Mouse (Mus musculus): ENCODE measurements around the gene Exosc6. TPM values are rescaled to one million over a fixed set of nuclear protein-coding genes. Genes with fewer than 3 reads are reported as not detected.

Gene Exosc6
- polyA plus RNA-seq, 2 experiments = 7.2 to 8.1 TPM

GRCm38 (mm10) chr8:111036591-111036990, 19.5 kb upstream of the Exosc6 start:
- Histone ChIP-seq H3K27ac (no peak overlapping the region), H3K4me3 (ENCODE audit: insufficient read depth in 1 of 2, low read depth in 2 of 2, low read length in 2 of 2) (no peak overlapping the region), H3K36me3 (replicated peaks; ENCODE audit: control insufficient read depth, insufficient read depth, low read depth) (peaks cover 58% of the 10 kb centered on the region), H3K9me3 (ENCODE audit: control insufficient read depth, low read length) (no peaks in the 10 kb centered on the region), H3K9ac (replicated peaks) (no peak overlapping the region), H3K4me2 (ENCODE audit: low read depth) (no peak overlapping the region), H3K4me1 (replicated peaks; ENCODE audit: control insufficient read depth in 2 of 2, insufficient read depth in 2 of 2, low read length in 1 of 2) (peaks cover 14 to 18% of the 10 kb centered on the region in 2 experiments), H3K27me3 (ENCODE audit: control insufficient read depth, insufficient read depth, low read length) (no peaks in the 10 kb centered on the region)
- DNase-seq (ENCODE audit: low read depth in 3 of 3, low spot score in 3 of 3) (no peak), ATAC-seq (ENCODE audit: insufficient read depth) (no peak)
- WGBS (ENCODE audit: insufficient replicate concordance) = 92% methylated on average over 15 of the region's 15 CpGs
- TF ChIP-seq EP300 (IDR thresholded peaks at IDR 0.05; ENCODE audit: low read depth) = no peak
- TF ChIP-seq CTCF (IDR thresholded peaks at IDR 0.05; ENCODE audit: low read depth) = no peak

- no peak overlapping the region for H3K9ac ChIP-seq (replicated peaks)
- no peak for DNase-seq (ENCODE audit: low read depth in 3 of 3, low spot score in 3 of 3)
- no peaks in the 10 kb centered on the region for H3K4me1 ChIP-seq (replicated peaks; ENCODE audit: control insufficient read depth in 2 of 2, insufficient read depth in 2 of 2, low read length in 1 of 2)
- H3K9me3 ChIP-seq (ENCODE audit: control insufficient read depth, low read length) = no peaks in the 10 kb centered on the region
- peaks cover 99% of the 10 kb centered on the region for H3K36me3 ChIP-seq (replicated peaks; ENCODE audit: control insufficient read depth, insufficient read depth, low read depth)
- TF ChIP-seq CTCF (IDR thresholded peaks at IDR 0.05; ENCODE audit: low read depth) = no peak
- no peak for TF ChIP-seq EP300 (IDR thresholded peaks at IDR 0.05; ENCODE audit: low read depth)
- H3K4me2 ChIP-seq (ENCODE audit: low read depth) = no peak overlapping the region
- 90% methylated on average over 19 of the region's 19 CpGs for WGBS (ENCODE audit: insufficient replicate concordance)
- ATAC-seq (ENCODE audit: insufficient read depth) = no peak
- H3K27ac ChIP-seq = no peak overlapping the region
- no peak overlapping the region for H3K4me3 ChIP-seq (ENCODE audit: insufficient read depth in 1 of 2, low read depth in 2 of 2, low read length in 2 of 2)
- no peaks in the 10 kb centered on the region for H3K27me3 ChIP-seq (ENCODE audit: control insufficient read depth, insufficient read depth, low read length)
Measured at GRCm38 (mm10) chr8:111042546-111042945, 13.6 kb upstream of the Exosc6 start.

GRCm38 (mm10) chr8:111044003-111044734, 12.0 kb upstream of the Exosc6 start:
- TF ChIP-seq CTCF (IDR thresholded peaks at IDR 0.05; ENCODE audit: low read depth) (peak; percentile 34; the same call in 1 of the 2 replicates), EP300 (IDR thresholded peaks at IDR 0.05; ENCODE audit: low read depth) (no peak)
- 31% methylated on average over 2 of the region's 2 CpGs for WGBS (ENCODE audit: insufficient replicate concordance)
- DNase-seq (ENCODE audit: low read depth in 3 of 3, low spot score in 3 of 3) = no peak
- Histone ChIP-seq H3K9ac (replicated peaks) (no peak overlapping the region), H3K27ac (no peak overlapping the region), H3K4me3 (ENCODE audit: insufficient read depth in 1 of 2, low read depth in 2 of 2, low read length in 2 of 2) (no peak overlapping the region), H3K27me3 (ENCODE audit: control insufficient read depth, insufficient read depth, low read length) (no peaks in the 10 kb centered on the region), H3K36me3 (replicated peaks; ENCODE audit: control insufficient read depth, insufficient read depth, low read depth) (peaks cover 99% of the 10 kb centered on the region), H3K4me2 (ENCODE audit: low read depth) (no peak overlapping the region), H3K4me1 (replicated peaks; ENCODE audit: control insufficient read depth in 2 of 2, insufficient read depth in 2 of 2, low read length in 1 of 2) (no peaks in the 10 kb centered on the region), H3K9me3 (ENCODE audit: control insufficient read depth, low read length) (no peaks in the 10 kb centered on the region)
- no peak for ATAC-seq (ENCODE audit: insufficient read depth)

- WGBS (ENCODE audit: insufficient replicate concordance) = 86% methylated on average over 2 of the region's 2 CpGs
- no peak overlapping the region for H3K4me3 ChIP-seq (ENCODE audit: insufficient read depth in 1 of 2, low read depth in 2 of 2, low read length in 2 of 2)
- no peaks in the 10 kb centered on the region for H3K9me3 ChIP-seq (ENCODE audit: control insufficient read depth, low read length)
- H3K4me1 ChIP-seq (replicated peaks; ENCODE audit: control insufficient read depth in 2 of 2, insufficient read depth in 2 of 2, low read length in 1 of 2) = no peaks in the 10 kb centered on the region
- peaks cover 100% of the 10 kb centered on the region for H3K36me3 ChIP-seq (replicated peaks; ENCODE audit: control insufficient read depth, insufficient read depth, low read depth)
- no peak overlapping the region for H3K4me2 ChIP-seq (ENCODE audit: low read depth)
- ATAC-seq (ENCODE audit: insufficient read depth) (no peak), DNase-seq (ENCODE audit: low read depth in 3 of 3, low spot score in 3 of 3) (no peak)
- H3K27ac ChIP-seq = no peak overlapping the region
- peak; percentile 32; the same call in 1 of the 2 replicates for TF ChIP-seq CTCF (IDR thresholded peaks at IDR 0.05; ENCODE audit: low read depth)
- no peak for TF ChIP-seq EP300 (IDR thresholded peaks at IDR 0.05; ENCODE audit: low read depth)
- no peak overlapping the region for H3K9ac ChIP-seq (replicated peaks)
- H3K27me3 ChIP-seq (ENCODE audit: control insufficient read depth, insufficient read depth, low read length) = no peaks in the 10 kb centered on the region
Measured at GRCm38 (mm10) chr8:111048694-111049093, 7.4 kb upstream of the Exosc6 start.

- Histone ChIP-seq H3K27ac (no peak overlapping the region), H3K4me3 (ENCODE audit: insufficient read depth in 1 of 2, low read depth in 2 of 2, low read length in 2 of 2) (no peak overlapping the region), H3K27me3 (ENCODE audit: control insufficient read depth, insufficient read depth, low read length) (no peaks in the 10 kb centered on the region), H3K9me3 (ENCODE audit: control insufficient read depth, low read length) (no peaks in the 10 kb centered on the region), H3K36me3 (replicated peaks; ENCODE audit: control insufficient read depth, insufficient read depth, low read depth) (peaks cover 100% of the 10 kb centered on the region), H3K4me2 (ENCODE audit: low read depth) (no peak overlapping the region), H3K9ac (replicated peaks) (no peak overlapping the region), H3K4me1 (replicated peaks; ENCODE audit: control insufficient read depth in 2 of 2, insufficient read depth in 2 of 2, low read length in 1 of 2) (no peaks in the 10 kb centered on the region)
- DNase-seq (ENCODE audit: low read depth in 3 of 3, low spot score in 3 of 3) (no peak), ATAC-seq (ENCODE audit: insufficient read depth) (no peak)
- 87% methylated on average over 7 of the region's 7 CpGs for WGBS (ENCODE audit: insufficient replicate concordance)
- TF ChIP-seq CTCF (IDR thresholded peaks at IDR 0.05; ENCODE audit: low read depth) (no peak), EP300 (IDR thresholded peaks at IDR 0.05; ENCODE audit: low read depth) (no peak)
Measured at GRCm38 (mm10) chr8:111049106-111049505, 7.0 kb upstream of the Exosc6 start.
